Mouse (Mus musculus) MEL (cell line): ENCODE measurements around the gene Rnasel.

Experiments
- CHD2 ChIP-seq: IDR thresholded peaks from 2 replicates; pipeline ENCODE4 v1.6.1; 2011; ENCODE audit warnings: low read length, improper control_type of control experiment
- CTCF ChIP-seq, 3 experiments: IDR thresholded peaks in 2 of 3; conservative IDR thresholded peaks in 1 of 3; 2 replicates each; pipeline ENCODE4 v1.5.1; 2011 to 2012; ENCODE audit warnings: low read length in 3 of 3, low read depth in 2 of 3, mild to moderate bottlenecking in 2 of 3, improper control_type of control experiment in 1 of 3, inconsistent platforms in 1 of 3, mixed read lengths in 1 of 3, moderate library complexity in 1 of 3; ENCODE audit not compliant: control insufficient read depth in 1 of 3, insufficient read depth in 1 of 3, poor library complexity in 1 of 3, severe bottlenecking in 1 of 3
- MAX ChIP-seq: IDR thresholded peaks from 2 replicates; pipeline ENCODE4 v1.6.1; 2011; ENCODE audit warnings: low read length, improper control_type of control experiment
- POLR2A ChIP-seq, 2 experiments: IDR thresholded peaks; 2 replicates each; pipeline ENCODE4 v1.6.1; 2011 to 2012; ENCODE audit warnings: low read length in 2 of 2, mild to moderate bottlenecking in 2 of 2, control low read depth in 1 of 2, improper control_type of control experiment in 1 of 2, low read depth in 1 of 2, moderate library complexity in 1 of 2; ENCODE audit not compliant: control insufficient read depth in 1 of 2, insufficient read depth in 1 of 2, poor library complexity in 1 of 2
- POLR2AphosphoS2 ChIP-seq: IDR thresholded peaks from 2 replicates; pipeline ENCODE4 v1.6.1; 2011; ENCODE audit warnings: low read length, improper control_type of control experiment
- TCF12 ChIP-seq: IDR thresholded peaks from 2 replicates; pipeline ENCODE4 v1.6.1; 2014; ENCODE audit warnings: low read depth, mild to moderate bottlenecking, inconsistent platforms, low read length, improper control_type of control experiment, moderate library complexity

- TF ChIP-seq CTCF (IDR thresholded peaks at IDR 0.05 in 2 of 3, conservative IDR thresholded peaks at IDR 0.05 in 1 of 3; ENCODE audit: control insufficient read depth in 1 of 3, insufficient read depth in 1 of 3, low read depth in 2 of 3, low read length in 3 of 3, poor library complexity in 1 of 3, severe bottlenecking in 1 of 3) (no peak), CHD2 (no peak), TCF12 (no peak), POLR2A (IDR thresholded peaks at IDR 0.05; ENCODE audit: control insufficient read depth in 1 of 2, insufficient read depth in 1 of 2, low read depth in 1 of 2, low read length in 2 of 2, poor library complexity in 1 of 2) (no peak), MAX (no peak), POLR2AphosphoS2 (no peak)
Measured at GRCm38 (mm10) chr1:153711544-153712262, 37.5 kb upstream of the Rnasel start.
